Mouse (Mus musculus) thymus, adult 2 months (tissue): ENCODE data around the gene Gltp.

Experiments used
- CTCF ChIP-seq: fragments of 200-500 bp; IDR thresholded peaks from 2 replicates; pipeline ENCODE4 v1.5.1; 2012; ENCODE audit warnings: mild to moderate bottlenecking, control low read depth, low read length, moderate library complexity, borderline replicate concordance; ENCODE audit not compliant: control insufficient read depth, poor library complexity, insufficient read depth; ENCODE audit errors: extremely low read depth
- POLR2A ChIP-seq: fragments of 200-500 bp; IDR thresholded peaks from 2 replicates; pipeline ENCODE4 v1.6.1; 2012; ENCODE audit warnings: mild to moderate bottlenecking, low read length, control low read depth, moderate library complexity; ENCODE audit not compliant: control insufficient read depth, poor library complexity, insufficient read depth; ENCODE audit errors: extremely low read depth

- no peak for TF ChIP-seq CTCF
- no peak for TF ChIP-seq POLR2A
Observed at GRCm38 (mm10) chr5:114737090-114737887, 46.5 kb upstream of the Gltp start.
